Mouse (Mus musculus): ENCODE data around the gene Slc35e1.

The Slc35e1 gene

DNA sequence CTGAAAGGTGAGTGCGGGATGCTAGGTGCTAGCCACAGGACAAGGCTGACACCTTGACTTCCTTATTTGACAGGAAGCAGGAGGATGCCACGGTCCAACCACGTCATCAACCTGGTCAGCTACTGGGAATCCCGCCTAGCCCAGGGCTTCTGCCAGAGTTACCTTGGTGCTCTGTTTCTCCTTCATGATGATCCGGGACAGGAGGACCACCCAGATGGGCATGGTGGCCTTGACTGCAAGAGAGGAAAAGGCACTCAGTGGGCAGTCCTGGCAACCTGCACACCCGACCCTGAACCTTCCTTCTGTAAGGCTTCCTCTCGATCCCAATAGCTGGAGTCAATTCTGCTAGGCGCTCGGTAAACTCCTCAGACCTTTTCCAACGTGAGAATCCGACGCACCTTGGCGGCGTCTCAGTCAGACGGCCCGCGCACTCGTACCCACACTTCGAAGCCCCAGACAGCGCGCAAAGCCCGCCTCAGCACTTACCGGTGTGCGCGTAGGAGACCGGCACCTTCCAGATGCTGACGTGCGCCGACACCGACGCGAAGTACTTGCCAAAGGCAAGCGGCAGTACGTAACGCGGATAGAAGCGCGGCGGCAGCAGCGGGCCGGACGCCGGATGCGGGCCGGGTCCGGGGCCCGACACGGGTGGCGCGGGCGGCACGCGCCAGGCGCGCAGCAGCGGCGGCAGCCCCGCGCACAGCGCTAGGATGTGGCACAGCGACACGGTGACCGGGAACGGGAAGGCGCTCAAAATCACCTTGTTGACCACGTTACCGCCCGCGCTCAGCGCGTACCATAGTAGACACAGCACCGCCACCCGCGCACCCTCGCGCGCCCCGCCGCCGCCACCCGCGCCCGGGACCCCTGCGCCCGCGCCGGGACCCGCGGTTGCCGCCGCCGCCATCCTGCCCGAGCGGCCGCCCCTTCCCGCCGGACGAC is at the start of gene Slc35e1:
TSS of gene Slc35e1 (minus strand) at position 935 of the 942 bp plus-strand sequence.
- peak; percentile 7 for DNase-seq (ENCODE audit: low spot score)

DNA sequence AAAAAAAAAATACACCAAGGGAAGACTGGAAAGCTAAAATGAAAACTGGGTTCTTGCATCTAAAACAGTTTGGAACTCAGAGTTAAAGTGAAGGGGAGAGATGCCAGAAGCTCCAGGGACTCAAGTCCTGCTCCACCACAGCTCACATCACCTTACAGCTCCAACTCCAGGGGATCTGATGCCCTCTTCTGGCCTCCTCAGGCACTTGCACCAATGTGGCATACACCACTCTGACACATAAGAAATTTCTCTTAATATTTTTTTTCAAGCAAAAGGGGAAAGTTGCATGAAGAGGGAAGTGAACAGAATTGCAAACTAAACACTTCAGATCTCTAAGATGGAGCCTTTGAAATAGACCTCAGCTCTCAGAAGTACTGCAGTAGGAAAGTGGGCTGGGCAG is 46.8 kb upstream of the Slc35e1 start:
- no peak for DNase-seq (ENCODE audit: low spot score)

DNA sequence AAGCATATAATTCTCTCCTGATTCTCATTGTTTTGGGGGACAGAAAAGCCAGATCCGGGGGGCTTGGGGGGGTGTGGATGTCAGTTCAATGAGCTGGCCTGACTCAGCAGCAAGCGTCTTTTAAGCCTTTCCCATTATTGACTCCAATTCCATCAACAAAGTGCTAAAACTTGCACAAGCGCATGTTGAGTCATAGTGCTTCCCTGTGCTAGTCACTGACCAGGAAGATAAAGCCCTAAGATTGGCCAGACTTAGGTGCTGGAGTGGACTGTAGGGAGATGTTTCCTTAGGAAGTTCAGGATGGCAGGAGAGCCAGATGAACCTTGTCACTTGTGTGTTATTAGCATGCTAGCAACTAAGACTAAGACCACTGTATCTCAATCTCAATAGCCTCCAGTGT is 42.5 kb upstream of the Slc35e1 start:
- DNase-seq (ENCODE audit: low spot score), result no peak

DNA sequence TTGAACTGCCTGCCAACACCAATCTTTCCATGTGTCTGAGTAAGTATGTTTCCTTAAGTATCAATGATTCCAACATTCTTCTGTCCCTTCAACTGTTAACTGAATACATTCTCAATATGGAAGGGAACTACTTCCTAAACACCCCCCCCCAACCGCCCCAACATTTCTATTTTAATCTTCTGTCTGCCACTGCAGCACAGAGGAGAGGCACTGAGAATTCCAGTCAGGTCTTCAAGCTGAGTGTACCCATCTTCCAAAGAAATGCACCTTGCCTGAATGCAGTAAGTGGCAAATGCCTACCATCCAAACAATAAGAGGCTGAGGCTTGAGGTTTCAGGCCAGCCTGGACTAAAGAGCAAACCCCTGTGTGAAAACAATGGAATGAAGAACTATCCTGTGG is 39.7 kb upstream of the Slc35e1 start:
- no peak for DNase-seq (ENCODE audit: low spot score)

DNA sequence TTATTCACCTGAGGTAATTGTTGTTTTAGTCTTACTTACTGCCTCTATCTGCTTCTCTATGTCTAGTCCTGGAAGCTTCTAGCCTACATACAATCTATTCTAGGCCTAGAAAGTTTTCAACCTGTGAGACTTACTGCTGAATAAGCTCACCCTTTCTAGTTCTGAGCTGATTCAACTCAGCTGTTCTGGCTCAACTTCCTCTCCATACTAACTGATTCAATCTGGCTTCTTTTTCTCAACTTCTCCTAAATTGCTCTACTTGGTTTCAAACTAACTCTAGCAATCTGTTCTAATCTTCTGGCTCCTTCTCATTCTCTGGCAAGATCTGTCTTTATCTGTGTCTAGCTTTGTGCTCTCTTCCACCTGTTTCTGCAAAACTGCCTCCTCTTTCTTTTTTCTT is 29.5 kb upstream of the Slc35e1 start:
- no peak for DNase-seq (ENCODE audit: low spot score)

DNA sequence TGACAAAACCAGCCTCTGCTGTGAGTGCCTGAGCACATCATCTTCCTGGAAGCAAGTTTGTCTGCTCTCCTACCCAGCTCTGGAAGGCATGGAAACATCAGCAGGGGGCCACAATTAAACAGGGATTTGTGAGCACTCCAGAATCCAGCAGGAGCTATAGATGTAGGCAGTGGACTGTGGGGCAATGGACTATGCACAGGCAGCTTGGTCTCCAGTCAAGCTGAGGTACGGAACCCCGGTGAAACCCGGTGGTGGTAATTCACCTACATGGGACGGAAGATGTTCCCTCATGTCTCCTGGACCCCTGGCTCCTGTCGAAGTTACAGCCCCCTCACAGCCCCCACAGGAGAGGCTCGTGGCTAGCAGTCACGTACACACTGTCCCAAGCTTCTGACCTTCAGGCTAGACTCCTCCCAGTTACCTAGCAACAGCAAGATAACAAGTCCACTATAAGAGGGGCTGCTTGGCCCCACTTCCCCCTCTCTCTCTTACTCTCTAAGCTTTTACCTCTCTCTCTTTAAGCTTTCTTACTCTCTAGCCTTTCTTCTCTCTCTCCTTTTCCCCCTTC is 25.1 kb upstream of the Slc35e1 start:
- DNase-seq (ENCODE audit: low spot score), result no peak

DNA sequence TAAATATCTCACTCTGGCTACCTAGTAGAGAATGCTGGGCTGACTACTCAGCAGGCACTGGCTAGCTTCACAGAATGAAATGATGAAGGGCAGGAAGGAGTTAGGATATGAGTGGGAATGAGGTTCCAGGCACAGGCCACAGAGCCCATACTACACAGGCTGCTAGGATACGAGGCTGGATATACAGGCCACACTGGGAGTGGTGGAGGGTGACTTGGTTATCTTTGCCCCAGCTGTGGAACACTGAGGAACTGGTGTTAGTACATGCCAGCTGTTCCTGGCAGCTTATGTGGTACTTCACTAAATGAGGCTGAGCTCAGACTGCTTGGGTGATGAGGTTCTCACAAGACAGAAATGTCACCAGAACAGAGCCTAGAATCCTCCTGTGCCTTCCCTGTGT is 20.7 kb upstream of the Slc35e1 start:
- DNase-seq (ENCODE audit: low spot score), result no peak

DNA sequence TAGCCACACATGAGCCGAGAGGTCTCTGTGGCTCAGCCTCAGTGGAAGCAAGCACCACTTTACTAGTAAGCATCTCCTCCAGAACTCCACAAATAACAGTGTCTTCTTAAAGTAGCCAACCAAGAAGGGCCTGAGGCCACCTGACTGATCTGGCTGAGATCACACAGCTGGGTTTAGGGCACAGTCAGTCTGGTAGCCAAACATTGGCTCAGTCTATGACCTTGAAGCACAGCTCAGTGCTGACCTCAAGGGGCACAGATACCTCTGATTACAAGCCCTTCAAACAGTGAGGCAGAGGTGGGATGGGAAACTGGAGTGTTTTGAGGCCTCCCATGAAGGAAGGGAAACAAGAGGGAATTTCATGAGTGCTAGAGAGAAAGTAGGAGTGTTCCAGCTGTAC is 20.2 kb upstream of the Slc35e1 start:
- no peak for DNase-seq (ENCODE audit: low spot score)

DNA sequence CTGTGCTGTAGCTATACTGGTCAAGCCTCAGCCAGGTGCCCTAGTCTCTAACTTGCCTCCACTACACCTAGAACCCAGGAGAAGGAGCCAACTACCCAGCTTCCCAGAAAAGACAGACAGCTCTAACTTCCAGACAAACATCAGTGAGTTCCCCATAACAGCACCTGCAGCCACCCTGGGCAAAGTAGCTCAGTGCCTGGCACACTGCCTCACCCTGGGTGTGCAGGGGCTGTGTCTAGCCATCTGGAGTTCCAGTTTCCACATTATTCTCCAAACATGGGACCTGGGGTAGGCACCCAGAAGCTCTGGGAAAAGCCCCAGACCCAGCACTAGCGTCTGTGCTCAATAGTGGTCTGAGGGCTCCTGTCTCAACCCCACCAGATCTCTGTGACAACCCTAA is 15.1 kb upstream of the Slc35e1 start:
- no peak for DNase-seq (ENCODE audit: low spot score)

DNA sequence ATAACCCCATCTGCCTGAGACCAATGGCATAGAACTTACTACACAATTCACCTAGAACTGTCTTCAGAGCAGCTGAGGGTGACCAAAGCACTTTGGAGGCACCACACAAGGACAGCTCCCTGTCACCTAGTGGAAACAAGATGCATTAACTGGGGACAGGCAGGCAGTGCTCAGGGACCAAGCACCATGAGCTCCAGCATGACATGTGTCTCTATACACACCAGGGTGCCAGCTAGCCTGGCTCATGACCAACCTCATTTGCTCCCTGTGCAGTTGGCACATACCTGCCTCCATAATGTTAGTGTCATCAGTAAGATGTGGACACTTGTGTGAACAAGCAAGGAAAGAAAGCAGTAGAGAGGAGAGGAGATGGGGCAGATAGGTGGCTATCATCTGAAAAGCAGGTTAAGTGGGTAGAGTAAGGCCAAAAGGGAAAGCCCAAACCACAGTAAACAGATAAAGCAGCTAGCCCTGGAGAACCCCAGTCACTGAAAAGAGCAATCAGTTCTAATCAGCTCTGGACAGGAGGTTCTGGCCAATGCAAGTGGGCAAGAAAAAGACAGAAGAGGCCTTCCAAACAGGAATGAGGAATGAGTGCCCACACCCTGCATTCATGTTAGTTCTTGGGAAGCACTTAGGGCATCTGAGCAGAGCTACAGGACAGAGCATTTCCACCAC is 12.4 kb upstream of the Slc35e1 start:
- DNase-seq (ENCODE audit: low spot score), result no peak

DNA sequence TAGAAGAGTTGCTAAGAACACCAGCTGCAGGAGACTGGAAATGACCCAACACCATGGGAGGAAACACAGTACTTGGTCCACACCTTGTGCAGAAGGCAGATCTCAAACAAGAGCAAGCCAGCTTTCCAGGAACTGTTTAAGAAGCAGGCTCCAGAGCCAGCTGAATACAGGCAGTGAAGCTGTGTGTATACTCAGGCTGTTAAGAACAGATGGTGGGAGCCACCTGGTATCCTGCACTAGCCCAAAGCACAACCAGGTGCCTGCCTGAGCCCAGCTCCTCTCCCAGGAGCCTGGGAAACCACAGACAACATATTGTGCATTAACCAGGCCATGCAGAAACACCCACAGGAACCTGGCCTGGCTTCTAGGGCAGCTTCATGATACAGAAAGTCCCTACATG is 11.7 kb upstream of the Slc35e1 start:
- DNase-seq (ENCODE audit: low spot score), result no peak

DNA sequence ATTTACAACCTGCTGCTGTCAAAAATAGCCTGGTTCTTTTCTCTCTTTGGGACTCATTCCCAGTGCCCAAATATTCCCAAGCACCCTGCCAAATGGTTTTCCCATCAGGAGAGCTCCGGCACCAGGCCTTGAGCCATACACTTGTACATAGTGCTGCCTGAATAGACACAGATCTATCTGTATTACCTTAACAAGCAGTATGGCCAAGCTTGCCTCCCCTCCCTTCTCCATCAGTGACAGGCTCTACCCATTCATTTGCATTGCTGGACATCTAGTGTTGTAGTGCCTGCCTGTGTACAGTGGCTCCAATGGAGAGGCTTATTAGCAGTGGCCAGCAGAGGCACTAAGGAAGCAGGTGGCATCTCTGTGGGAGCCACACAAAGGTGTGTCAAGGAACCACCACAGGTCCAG is 8.1 kb upstream of the Slc35e1 start:
- DNase-seq (ENCODE audit: low spot score), result no peak

DNA sequence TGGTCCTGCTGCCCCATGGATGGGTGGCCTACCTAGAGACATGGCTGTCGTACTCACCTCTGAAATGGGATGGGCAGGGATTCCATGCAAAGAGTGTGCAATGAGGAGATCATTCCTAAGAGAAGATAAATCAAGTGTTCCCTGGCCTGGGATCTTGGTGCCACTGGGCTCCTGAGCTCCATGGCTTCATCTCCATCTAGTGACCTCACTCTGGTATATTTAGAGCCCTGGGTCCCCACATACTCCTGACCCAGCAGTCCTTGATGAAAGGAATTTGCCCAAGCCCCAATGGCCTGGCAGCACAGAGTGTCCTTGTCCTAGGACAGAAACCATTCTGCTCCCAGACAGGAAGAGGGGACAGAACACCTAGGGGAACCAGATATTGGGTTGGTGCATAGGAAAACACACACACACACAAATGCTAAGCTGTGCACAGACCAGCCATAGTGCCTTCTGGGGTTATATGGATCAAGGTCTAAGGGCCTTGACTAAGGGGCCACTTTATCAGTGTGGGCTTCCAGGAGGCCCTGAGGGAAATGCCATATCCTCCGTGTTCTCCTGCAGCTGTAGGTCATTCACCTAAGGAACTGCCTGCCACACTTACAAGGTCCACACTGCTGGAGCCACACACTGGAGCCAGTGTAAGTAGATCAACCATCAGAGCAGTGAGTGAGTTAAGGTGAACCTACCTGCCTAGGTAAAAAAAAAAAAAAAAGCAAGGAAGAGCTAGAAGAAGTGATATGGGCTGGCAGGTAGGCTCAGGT is 7.3 kb upstream of the Slc35e1 start:
- no peak for DNase-seq (ENCODE audit: low spot score)

DNA sequence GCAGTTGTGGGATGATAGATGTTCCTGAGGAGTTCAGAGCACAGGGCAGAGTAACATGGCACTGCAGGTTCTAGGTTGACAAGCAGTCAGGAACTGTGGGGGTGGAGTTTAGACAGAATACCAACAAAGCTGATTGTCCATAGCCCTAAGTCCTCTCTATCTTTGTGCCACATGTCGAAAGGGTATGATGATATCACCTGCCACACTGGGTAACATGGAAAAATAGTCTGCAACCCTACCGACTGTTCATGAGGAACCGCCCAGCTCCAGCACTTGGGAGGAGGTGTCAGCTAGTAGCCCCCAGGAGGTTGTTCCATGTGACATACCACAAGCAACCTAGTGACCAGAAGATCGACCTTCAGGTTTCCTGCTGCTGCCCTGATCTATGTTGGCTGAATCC is 6.1 kb upstream of the Slc35e1 start:
- DNase-seq (ENCODE audit: low spot score), result no peak

DNA sequence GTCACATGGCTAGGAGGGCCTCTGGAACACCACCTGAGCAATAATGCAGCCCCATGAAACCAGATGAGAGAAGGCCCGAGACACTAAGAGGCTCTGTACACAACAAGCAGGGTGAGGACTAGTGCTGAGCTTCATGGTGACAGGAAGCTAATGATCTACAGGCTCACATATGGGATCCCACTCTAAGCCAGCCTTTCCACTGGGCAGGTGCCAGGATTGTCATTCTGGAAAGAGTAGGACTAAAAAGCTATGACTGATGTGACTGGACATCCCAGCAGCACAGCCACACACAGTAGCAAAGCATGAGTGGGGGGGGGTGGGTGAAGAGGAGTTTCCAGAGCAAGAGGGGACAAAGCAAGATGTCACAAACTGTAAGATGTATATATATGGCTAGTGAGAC is 5.5 kb upstream of the Slc35e1 start:
- DNase-seq (ENCODE audit: low spot score), result no peak

DNA sequence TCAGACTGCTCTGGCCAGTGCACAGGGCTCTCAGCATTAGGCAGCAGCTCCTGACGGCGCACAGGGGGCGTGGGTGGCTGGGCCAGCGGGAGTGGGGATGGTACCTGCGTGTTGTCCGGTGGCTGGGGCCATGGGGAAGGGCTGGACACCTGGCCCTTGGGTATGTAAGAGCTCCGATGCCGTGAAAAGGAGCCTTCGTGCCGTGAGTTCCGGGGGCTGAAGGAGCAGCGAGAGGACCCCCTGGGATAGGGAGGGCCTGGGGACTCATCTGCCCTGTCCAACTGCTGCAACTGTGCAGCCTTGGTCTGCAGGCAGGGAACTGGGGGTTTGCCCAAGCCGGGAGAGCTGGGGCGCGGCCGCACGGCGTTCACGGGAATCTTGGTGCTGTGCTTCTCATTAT is 3.8 kb upstream of the Slc35e1 start:
- DNase-seq (ENCODE audit: low spot score), result no peak

DNA sequence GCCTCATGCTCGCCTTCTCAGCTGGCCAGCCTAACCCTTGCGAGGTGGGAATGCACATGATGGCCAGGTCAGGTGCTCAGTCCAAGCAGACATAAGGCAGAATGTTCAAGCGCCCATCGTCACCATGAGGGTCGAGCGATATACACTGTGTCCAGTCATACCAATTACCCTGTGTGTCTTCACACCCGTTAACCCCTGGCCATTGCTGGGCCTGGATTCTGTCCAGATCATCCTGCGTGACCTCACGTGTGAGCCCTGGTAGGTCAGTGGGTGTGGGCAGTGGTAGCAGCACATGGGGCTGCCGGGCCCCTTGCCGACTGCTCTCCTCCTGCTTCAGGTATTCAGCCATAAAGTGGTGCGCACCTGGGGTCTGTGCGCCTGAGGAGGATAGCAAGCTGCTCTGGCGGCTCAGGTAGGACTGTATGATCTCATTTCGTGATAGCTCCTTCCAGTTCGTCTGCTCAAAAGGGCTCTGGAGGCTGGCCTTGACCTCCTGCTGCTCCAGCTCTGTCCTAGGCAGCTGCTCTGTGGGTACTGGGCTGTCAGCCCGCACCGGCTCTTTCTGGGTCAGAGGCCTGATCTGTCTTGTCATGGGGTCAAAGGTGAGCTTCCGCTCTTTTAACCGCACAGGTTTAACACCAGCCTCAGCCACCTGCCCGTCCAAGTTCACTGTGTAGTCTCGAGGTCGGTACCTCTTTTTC is 3.1 kb upstream of the Slc35e1 start:
- no peak for DNase-seq (ENCODE audit: low spot score)

DNA sequence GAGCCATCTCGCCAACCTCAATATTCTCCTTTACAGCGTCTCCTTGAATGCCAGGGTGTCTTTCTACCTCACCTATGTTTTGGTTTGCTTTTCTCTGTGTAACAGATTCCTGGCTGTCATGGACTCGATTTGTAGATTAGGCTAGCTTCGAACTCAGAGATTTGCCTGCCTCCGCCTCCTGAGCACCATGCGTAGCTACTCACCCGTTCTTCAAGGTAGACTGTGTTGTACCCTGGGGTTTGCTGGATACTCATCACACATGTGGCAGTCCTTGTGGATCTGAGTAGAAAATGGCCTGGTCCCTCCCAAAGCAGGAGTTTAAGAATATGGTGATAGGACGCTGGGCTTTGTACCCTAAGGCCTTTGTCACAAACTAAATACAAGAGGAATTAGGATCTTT is 967 bp upstream of the Slc35e1 start:
- DNase-seq (ENCODE audit: low spot score), result no peak

DNA sequence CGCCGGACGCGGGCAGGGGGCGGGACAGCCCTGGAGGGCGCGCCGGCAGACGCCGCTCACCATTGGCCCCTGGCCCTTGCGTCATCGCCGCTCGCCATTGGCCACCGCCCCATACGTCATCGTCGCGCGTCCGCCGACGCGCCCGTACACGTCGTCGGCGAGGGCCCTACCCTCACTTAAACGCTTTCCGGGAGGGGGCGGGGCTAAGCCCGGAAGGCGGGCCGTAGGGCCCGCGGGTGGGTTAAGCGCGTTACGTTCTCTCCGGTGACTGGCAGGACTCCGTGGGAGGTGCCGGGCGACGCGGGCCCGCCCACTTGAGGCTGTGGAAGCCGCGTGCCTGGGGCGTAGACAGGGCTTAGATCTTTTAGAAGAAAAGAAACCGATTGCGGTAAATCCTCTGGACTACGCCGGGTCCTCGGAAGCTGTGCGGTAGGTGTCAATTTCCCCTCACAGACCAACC is 238 bp upstream of the Slc35e1 start:
- peak; percentile 94 for DNase-seq (ENCODE audit: low spot score)

DNA sequence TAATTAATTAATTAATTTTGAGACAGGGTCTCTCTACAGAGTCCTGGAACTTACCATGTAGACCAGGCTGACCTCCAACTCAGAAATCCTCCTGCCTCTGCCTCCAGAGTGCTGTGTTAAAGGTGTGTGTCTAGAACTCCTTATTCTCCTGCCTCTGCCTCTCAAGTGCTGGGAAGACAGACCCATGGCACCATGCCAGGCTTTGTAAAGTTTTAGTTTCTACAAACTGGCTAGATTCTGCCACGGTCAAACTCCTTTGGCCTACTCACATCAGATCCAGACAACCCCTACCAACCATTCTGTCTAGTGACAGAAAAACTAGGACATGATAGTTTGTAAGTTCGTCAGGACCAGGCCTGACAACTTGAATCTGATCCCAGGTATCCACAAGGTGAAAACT is 1.4 kb downstream of the Slc35e1 start:
- DNase-seq (ENCODE audit: low spot score), result no peak

DNA sequence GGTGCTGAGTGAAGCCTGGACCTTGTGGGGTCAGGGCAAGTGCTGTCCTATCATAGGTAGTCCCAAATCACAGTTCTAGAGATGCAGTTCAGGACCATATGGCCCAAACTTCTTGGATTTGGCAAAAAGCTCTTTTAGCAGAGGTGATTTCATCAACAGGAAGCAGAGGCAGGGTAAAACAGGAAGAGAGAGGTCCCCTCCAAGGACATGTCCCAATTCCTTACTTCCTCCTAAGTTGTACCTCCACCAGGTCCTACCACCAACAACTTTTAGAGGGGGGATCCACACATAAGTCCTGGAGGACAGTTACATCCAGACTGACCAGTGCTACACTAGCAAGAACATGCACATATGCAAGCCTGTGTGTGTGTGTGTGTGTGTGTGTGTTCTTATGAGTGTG is 5.4 kb downstream of the Slc35e1 start:
- no peak for DNase-seq (ENCODE audit: low spot score)

All from ovary, postnatal 10 days (tissue).